Mouse (Mus musculus) retina, postnatal 7 days (tissue): ENCODE data around the gene Gstp3.
"Not testable (repeated sequence)": the region's sequence is repeated elsewhere in the genome, so short reads cannot be mapped to it uniquely, and the experiment has no call there.

Experiments
- DNase-seq: peaks from one replicate; pipeline ENCODE4 v3.0.0-alpha.2; 2012; ENCODE audit warnings: low read depth, low spot score

Gene Gstp3

DNA sequence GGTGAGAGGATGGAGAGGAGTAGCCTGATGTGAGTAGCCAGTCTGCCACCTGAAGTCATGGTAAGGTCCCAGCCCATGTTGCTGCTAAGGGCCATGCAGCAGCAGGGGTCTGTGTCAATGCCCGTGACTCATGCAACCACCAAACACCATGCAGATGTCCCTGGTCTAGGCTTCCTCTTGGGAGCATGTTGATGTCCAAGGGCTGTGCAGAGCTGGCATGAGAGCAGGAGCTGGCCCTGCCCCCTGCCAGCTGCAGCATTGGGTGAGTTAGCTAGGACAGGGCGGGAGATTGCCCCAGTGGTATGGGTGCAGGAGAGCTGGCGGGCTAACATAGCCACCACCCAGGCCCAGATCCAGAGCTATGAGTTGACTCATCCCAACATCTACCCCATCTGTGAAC, 31.1 kb upstream of the Gstp3 start:
- no peak for DNase-seq

DNA sequence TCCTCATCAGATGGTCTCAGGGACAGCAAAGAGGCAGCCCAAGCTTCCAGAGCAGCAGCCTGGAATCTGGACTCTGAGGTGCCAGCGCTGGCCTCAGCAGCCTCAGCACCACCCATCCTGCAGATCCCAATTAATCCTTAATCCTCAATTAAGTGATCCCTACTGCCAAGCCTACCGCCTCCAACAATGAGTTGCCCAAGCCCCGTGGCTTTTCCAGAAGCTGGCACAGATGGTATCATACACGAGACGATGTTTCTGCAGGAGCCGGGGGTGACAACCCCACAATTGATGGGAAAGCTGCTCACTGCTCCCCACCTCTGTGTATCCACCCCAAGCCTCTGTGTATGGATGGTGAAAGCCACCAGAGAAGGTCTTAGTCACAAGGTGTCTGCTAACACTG, 29.8 kb upstream of the Gstp3 start:
- no peak for DNase-seq

DNA sequence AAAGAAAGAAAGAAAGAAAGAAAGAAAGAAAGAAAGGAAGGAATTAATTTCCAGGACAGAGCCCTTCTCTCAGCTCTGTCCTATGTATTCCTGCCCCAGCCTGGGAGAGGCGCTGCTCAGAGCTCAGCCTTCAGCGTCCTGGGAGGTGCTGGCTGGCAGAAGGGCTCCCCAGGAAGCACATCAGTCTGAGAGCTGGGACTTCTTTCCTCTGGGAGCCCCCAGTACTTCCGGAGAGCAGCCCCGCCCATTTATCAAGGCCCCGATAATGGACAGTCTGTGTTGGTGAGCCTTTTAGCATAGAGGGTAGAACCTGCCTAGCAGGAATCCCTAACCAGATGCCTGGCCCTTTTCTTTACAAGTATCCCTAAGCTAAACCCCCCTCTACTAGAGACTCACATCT, 28.8 kb upstream of the Gstp3 start:
- no peak for DNase-seq

DNA sequence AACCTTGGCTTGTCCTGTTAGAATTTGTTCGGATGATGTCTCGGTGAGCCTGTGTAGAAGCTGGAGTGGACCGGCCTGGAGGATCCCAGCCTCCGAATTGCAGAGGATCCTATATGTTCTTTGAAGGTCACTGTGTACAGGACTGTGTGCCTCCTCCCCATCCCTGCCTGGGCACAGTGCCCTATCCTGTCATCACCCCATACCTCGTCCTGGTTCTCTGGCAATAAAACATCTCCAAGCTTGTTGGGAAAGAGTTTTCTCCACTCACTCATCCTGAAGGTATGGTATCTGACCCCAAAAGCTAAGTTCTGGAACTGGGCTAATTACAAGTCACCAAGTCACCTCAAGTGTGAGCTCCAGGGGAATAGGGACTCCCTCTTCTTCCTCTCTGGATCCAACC, 27.7 kb upstream of the Gstp3 start:
- DNase-seq: no peak

DNA sequence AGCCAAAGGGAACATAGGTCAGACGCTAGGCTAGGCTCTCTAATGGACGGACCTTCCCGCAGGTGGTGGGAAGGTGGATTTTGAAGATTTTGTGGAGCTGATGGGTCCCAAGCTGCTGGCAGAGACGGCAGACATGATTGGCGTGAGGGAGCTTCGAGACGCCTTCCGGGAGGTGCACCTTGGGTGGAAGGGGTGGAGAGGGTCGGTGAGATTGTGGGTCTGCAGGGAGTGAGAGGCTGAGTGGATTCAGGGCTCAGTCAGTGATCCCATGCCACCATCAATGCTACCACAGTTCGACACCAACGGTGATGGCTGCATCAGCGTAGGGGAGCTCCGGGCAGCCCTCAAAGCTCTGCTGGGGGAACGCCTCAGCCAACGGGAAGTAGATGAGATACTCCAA, 26.8 kb upstream of the Gstp3 start:
- no peak for DNase-seq

DNA sequence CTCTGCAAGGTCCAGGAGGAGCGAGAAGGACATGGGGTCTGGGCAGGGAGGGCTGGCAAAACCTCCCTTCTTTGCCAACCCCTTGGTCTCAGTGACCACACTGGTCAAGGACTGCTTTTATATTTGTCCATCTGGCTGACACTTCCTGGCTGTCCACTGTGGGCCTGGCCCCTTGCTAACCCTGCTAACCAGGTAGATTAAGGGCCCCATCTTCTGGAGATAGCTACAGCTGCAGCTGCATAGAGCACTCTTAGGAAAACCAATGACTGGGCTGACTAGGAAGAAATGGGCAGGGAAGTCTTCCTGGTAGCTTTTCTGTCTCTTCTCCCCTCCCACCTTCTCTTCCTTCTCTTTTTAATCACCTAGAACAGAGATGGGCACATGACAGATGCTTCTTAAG, 25.6 kb upstream of the Gstp3 start:
- no peak for DNase-seq

DNA sequence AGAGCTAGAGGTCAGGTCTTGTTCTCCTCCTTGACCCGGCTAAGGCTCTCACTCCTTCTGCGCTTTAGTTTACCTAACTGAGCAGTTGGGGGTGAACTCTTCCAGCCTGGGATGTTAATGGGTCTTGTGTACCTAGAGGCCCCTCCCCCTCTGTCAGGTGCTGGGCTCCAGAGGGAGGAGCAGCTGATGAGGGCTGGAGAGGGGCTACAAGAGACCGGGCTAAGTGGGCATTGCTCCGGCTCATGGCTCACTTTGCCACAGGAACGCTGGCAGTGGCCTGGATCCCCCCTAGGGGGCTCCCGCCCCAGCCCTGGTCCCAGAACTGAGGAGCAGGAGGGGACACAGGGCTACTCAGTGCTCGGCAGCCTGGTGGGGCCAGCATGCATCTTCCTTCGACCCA, 24.5 kb upstream of the Gstp3 start:
- DNase-seq: no peak

DNA sequence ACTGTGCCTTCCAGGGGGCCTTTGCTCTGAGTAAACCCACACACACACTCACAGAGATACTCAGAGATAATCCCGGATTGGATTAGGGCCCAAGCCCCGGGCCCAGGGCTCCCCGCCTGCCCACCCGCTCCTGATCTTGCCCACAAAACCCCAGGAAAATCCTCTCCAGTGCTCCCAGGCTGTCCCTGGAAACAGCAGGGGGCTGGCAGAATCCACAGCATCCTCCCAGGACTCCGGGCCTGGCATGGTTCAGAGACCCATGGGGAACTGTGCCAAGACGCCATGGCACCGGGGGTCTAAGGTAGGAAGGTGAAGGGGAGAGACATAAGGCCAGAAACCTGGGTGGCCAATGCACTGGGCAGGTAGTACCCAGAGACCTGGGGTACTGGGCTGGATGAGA, 23.9 kb upstream of the Gstp3 start:
- DNase-seq: no peak

DNA sequence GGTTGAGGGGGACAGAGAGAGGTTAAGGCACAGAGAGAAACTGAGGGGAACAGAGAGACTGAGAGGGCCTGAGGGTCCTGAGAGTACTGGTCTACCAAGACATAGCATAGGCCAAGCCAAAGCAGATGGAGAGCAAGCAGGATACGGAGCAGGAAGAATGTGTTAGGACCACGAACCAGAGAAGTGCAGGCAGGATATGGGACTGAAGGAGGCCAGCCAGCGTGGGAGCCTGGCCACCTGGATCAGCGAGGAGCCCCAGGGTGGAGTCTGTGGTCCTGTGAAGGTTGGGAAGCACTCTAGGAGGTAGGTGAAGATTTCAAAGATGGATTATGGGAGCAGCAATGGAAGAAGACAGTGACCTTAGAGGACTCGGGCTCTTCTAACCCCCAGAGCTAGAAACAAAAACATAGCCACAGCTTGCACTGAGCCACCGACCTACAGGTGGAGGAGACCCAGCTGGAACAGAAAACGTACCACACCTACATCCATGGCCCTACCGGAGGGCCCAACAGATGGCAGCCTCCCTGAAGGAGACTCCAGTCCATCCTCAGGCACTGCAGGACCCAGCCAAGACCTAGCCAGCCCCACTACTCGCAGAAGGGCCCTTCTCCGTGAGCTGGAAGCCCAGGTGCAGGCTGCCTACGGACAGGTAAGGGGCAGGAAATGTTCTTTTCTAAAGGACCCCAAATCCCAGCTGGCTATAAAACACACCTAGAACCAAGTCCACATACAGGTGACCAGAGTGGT, 23.0 kb upstream of the Gstp3 start:
- no peak for DNase-seq

DNA sequence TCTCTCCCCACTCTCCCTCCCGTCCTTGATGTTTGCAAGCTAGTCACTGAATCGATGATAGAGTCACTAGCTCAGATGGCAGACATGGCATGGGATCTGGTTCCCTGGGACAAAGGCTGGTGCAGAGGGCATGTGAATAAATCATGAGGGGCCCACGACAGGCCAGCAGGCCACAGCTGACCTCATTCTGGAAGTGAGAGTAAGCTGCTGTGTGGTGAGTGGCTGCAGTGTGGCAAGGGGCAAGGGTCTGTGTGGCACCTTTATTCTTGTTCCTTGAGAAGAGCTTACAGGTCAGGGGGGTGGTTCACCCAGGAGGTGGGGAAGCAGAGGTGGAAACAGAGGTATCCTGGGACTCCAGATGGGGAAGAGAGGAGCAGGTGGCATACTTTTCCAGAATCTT, 22.0 kb upstream of the Gstp3 start, which contains the start of gene Cabp2:
Cabp2 (plus strand) TSS at position 185 of the 400 bp plus-strand sequence.
- no peak for DNase-seq

DNA sequence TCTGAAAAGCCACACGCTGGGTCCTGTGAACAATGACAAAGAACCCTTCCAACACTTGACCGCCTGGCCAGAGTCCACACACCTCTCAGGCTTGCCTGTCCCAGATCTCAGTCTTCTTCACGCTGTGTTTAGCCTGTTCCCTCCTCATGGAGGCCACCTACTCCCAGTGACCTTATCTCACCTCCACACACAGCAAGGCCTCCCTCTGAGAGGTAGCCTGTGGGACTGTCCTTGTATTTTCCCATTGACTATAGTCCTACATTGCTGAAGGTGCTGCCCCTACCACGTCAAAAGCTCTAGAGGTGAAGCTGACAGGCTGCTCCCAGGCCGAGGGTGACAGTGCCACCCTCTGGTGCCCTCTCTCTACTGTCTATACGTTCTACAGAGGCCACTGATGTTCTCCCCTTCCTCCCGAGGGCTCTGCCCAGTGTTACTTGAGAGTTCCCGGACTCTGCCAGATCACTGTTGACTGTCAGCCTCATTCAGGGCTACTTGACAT, 21.2 kb upstream of the Gstp3 start:
- DNase-seq: no peak

DNA sequence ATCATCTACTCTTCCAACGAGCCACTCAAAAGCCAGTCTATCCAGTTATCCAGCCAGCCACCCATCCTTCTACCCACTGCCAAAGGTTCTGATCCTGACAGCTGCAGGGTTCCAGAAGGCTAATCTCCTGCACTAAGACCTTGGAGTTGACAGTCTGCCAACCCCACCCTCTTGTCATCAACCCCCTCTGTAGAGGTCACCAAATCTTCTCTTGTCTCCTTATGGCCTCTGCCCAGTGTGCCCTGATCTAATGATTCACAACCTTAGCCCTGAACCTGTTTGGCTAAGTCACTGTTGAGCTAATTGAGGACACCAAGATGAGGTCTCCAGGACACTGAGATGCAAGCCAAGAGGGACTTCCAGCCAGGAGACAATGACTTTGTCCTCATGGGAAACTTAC, 20.2 kb upstream of the Gstp3 start:
- DNase-seq: no peak

DNA sequence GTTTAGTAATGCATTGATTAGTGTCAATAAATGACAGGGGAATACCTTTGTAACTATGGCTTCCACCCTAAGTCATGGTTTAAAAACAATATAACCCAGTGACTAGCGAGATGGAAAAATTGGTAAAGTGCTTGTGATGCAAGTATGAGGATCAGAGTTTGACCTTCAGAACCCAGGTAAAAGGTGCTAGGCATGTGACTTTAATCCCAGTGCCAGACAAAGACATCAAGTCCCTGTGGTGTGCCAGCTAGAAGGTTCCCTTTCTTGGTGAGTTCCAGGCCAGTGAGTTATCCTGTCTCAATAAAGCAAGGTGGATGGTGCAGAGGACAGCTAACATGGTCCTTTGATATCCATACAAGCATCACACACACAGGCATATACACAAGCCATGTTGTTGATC, 16.2 kb upstream of the Gstp3 start:
- DNase-seq: no peak

DNA sequence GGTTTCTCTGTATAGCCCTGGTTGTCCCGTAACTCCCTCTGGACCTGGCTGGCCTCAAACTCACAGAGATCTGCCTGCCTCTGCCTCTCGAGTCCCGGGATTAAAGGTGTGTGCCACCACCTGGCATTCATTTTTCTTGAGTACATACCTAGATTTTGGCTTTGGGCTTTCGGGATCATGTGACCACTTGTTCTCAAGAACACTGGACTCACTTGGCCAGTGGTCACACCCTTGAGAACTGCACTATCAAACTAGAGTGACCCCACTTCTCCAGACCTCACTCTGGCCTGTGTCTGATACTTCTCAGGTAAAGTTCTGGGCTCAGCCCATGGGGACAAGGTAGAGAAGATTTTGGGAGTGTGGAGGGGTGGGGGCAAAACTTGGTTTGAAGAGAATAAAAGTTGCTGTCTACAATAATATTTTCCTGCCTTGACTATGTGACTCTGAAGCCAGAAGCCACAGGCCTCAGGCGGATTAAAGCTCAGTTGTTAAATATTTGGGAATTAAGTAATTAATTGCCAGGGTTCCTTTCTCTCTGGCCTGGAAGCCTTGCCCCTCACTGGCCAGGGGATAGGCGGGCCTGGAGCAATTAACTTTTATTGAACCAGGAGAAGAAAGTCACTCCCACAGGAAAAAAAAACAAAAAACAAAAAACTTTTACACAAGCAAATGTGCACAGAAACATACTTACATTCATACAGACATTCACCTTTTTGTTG, 13.5 kb upstream of the Gstp3 start:
- DNase-seq: no peak

DNA sequence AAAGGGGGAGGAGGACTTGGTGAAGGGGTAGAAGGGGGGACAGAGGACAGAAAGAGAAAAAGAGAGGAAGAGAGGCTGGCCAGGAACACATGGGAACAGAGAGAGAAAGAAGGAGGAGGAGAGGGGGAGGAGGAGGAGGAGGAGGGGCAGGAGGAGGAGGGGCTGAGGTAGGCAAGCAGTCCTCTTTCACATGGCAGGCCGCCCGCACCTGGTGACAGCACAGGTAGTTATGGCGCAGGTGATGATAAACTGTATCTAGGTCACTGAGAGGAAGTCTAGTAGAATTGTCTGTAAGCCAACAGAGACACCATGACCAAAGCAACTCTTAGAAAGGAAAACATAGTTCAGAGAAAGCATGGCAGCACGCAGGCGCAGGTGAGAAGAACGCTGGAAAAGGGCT, 12.0 kb upstream of the Gstp3 start:
- no peak for DNase-seq

DNA sequence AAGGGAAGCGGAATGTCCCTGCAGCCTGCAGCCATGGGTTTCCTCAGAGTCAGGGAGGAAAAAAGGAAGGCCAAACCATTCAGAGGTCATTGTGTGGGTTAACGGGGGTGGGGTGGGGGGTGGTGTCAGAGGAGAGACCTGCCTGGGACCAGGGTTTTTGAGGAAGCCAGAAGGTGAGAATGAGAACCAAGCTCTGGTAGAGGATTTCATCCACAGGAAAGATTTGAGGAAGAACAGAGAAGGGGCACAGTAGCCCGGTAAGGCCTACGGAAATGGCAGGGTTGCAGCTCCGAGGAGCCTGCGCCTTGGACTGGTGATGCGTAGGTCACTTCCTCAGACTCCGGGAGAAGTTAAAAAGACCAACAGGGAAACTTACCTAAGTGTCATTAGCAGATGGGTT, 11.4 kb upstream of the Gstp3 start:
- no peak for DNase-seq

DNA sequence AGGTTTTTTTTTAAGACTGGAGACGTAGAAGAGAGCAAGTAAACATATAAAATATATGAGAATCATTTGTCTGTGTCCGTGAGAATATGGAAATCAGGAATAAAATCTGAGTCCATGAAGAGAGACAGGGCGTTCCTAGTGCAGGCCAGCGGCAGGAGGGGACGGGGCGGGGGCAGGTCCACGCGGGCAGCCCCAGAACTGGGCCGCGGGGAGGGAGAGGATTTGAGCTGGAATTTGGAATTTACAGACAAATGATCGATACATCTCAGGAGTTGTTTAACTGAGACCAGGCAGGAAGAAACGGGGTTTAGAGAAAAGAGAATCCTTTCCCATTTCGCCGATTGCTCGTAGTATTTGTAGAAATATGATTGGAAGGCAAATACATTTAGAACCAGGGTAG, 10.9 kb upstream of the Gstp3 start:
- no peak for DNase-seq

DNA sequence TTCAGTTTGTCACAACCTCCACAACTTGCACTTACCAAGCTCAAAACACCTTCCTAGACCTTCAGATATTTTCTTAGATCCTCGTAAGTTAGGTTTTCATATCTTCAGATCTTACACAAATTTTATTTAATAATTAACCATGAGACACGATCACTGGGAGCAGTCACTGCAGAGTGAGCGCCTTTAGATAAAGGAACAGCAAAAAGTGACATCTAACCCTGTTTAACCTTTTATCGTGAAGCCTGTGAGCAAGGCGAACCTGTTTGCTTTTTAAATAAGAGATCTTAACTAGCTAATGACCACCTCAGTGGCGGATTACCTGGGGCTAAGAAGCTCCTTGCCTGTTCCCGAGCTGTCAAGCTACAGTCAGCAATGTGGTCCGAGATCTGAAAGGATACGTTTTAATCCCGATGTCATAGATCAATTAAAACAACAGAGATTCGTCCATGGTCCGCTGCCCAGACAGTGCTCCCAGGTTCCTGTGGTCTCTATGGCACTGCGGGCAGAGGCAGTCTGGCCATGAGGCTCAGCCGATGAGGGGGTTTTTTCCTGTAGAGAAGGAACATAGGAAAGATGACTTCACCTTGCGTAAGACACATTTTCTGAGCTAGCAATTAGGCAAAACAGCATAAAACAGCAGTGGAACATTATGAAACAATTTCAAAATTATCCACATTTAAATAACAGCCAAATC, 9.5 kb upstream of the Gstp3 start:
- DNase-seq: no peak

DNA sequence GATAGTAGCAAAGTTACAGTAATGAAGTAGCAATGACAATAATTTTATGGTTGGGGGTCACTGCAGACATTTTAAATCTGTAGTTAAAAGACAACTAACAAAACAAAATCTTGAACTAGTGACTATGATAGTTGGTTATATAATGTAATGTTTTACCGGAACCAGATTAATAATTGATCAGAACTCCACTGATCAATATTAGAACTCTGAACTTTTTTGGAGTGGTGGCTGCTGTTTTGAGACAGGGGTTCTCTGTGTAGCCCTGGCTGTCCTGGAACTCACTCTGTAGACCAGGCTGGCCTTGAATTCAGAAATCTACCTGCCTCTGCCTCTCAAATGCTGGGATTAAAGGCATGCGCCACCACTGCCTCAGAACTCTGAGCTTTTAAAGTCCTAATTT, 8.9 kb upstream of the Gstp3 start:
- DNase-seq: not testable (repeated sequence)

DNA sequence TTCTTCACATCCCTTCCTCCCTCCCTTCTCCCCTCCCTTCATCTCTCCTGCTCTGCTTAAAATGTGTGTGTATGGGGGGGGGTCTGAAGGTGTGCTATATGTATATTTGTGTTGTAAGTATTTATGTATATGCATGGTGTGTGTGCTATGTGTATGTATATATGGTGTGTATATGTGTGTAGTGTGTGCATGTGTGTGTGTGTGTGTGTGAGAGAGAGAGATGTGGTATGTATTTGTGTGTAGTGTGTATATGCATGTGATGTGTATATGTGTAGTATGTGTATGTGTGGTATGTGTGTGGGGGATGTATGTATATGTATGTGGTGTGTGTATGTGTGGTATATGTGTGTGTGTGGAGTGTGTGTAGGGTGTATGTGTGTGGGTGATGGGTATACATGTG, 7.5 kb upstream of the Gstp3 start:
- no peak for DNase-seq

DNA sequence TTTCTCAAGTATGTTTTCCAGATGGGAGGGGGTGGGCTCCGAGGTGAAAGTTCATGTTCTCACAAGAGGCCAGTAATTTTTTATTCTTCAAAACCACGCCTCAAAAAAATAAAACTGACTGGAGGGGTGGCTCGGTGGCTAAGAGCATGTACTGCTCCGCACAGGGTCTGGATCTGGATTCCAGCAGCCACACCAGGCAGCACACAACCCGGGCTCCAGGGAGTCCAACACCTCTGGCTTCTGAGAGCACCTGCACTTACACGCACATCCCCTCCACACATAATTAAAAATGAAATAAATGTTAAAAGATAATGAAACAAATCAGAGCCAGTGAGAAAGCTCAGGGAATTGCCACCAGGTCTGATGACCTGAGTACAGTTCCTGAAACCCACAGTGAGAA, 6.9 kb upstream of the Gstp3 start:
- DNase-seq: no peak

DNA sequence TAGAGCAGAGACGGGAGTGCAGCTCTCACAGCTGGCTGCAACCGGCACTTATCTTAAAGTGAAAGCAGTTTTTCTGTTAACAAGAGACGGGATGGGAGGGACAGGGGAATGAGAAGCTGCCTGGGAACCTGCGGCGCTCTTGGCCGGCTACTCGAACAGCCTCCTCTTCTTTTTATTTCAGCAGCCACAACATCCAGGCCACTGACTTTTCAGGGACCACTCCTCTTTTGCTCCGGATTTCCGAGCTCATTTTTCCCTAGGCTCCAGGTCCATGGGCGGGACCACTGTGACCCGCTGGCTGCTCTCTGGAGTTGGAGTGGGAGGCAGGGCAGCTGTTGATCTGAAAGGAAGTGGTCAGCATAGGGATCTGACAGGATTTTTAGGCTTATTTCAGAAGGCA, 5.1 kb upstream of the Gstp3 start:
- DNase-seq: not testable (repeated sequence)

DNA sequence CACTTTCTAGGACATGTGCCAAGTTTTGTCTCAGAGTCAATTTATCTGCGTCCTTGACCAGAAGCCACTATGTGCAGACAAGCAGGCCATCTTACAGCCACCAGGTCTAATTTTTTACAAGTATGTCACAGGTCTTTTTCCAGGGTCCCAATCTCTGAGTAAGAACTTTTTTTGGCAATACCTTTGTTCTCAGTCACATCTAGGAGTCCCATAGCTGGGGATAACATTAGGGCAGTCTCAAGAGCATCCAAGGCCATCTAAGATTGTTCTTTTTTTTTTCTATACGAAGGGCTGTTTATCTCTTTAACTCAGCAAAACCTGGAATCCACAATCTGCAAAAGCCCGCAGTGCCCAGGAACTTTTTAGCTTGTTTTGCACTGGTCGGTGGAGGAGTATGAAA, 4.0 kb upstream of the Gstp3 start:
- not testable (repeated sequence) for DNase-seq
